Mouse (Mus musculus): ENCODE measurements around the gene Snrk. TPM values are rescaled to one million over a fixed set of nuclear protein-coding genes. Genes with fewer than 3 reads are reported as not detected.

Snrk gene
- total RNA-seq, 2 experiments from 2014 or later = 105 to 126 TPM

DNA sequence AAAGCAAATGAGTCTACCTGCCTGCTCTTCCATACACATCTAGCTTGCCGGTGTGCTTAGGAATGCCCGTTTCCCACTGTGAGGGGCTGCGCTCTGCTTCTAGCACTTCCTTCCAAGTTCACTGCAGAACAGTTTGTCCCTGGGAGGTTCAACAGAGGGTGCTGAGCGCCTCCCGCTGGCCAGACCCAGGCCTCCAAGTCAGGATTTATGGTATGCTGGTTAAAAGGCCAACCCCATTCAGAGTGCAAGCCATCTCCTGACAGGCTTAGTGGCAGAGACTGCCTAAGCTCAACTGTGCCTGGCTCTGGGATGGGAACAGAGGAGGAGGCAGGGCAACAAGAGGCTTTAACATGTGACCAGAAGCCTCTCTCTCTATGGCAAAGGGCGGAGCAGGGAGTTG is 82.2 kb downstream of the Snrk start:
- DNase-seq (ENCODE audit: low spot score in 2 of 2) = peak in 1 of 2 experiments; percentile 44
- intact Hi-C loops (cut with DNase I) = no loop called here

DNA sequence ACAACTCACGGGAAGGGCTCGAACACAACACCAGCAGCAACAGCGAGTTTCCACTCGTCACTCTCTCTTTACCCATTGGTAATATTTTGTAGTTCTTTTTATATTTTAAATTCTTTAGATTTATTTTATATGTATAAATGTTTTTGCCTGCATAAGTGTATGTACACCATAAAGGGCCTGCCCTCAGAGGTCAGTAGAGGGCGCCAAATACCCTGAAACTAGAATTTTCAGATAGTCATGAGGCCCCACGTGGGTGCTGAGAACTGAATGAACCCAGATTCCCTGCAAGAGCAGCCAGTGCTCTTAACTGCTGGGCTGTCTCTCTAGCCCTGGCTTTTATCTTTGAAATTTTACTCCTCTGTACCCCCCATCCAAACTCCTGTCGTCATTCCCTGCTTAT is 87.4 kb downstream of the Snrk start:
- no peak for DNase-seq (ENCODE audit: low spot score in 2 of 2)
- intact Hi-C loops (cut with DNase I) = no loop called here

DNA sequence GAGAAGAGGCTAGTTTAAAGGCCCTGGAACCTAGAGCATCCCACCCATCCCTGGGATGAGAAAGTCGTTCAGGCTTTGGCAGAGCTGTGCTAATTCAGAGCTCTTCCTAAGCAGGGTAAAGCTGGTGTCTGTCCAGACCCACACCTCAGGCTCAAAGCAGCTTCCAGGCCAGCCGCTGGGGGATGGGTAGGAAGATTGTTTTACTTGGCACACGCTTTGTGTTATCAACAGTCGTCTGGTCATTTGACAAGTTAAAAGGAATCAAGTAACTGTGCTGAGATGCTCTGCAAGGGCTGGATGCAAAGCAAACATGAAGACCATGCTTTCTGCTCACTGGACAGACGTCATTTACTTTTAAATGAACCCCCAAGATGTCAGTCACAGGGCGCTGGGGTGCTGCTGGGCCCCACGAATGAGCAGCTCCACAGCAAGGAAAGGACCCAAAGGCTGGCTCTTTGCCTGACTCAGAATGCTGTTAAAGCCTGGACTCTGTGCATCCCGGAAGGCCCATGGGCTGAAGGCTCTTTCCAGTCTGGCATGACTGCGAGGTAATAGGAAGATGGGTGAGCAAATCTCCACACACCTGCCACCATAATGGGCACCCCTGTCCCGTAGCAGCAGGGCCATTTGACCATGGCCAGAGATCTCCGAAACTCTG is 88.6 kb downstream of the Snrk start:
- DNase-seq (ENCODE audit: low spot score in 2 of 2) = no peak
- intact Hi-C loops (cut with DNase I) = no loop called here

DNA sequence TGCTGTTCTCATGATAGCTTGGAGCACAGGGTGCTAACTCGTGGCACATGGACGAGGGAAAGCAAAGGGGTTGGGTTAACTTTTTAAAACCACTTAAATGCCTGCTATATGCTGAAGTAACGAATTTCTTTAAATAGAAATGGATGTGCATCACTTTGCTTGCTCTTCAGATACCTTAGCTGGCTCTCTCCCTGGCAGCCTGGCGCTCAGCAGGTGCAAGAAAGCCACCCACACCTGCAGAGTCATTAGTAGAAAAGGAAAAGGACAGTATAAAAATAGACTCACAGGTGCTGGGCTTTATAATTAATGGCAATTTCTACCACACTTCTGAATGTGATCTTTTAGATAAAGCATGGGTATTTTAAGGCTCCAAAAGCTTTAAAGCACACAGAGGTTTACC is 91.2 kb downstream of the Snrk start:
- intact Hi-C loops (cut with DNase I) = no loop called here
- no peak for DNase-seq (ENCODE audit: low spot score in 2 of 2)

DNA sequence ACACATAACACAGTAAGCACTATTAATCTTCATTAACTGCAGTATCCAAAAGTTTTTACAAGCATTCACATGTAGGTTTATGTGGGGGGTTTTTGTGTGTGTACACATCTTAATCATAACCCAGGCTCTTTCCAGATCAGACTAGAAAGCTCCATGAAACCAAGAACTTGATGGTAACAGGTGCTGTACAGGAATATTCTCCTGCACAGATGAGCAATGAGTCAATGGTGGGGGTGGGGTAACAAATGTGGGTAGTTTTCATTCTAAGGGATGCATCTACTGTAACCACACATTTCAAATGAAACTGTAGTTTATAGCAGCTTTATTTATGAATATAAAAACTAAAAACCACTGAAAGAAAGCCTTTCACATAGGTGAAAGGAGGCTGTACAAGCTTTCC is 98.1 kb downstream of the Snrk start:
- intact Hi-C loops (cut with DNase I) = no loop called here

DNA sequence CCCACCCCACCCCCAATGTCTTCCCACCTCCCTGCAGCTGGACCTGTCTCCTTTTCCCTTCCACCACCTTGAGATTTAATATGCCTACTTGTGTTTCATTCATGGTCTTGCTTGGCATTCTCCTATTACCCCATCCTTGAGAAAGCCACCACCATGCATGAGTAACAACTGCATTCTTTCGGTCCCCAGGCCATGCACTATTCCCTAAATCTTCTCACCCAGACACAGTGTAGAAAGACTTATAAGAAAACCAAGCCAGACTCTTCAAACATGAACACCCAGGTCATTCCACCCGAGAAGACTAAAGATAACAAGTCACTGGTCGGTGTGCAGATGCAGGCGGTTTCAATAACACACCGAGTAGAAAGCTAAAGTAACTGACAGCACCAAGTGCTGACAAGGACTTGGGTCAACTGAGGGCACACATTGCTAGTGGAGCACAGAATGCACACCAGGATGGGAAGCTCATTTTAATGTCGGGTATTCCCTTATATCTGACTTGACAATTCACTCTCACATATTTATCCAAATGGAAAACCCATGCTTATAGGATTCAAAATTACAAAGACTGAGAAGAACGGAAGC is 100.0 kb downstream of the Snrk start:
- intact Hi-C loops (cut with DNase I) = no loop called here
- DNase-seq (ENCODE audit: low spot score in 2 of 2) = no peak

More for the DNA sequence above, 98.1 kb downstream of the Snrk start:
- DNase-seq (ENCODE audit: low spot score in 2 of 2) = no peak

Other genes with a start within 250 kb of the Snrk start
- gene Ackr2, start 218.9 kb upstream of the Snrk start, total RNA-seq (2021) = 1 to 10 TPM; 5.2 to 7.8 TPM
- gene Cyp8b1, start 201.0 kb upstream of the Snrk start, total RNA-seq (2021) = not detected
- gene Fam198a, start 166.3 kb upstream of the Snrk start, total RNA-seq (2021) = 1 to 10 TPM; 3.7 to 4.3 TPM
- 10 to 100 TPM; 38.6 to 38.8 TPM for gene Pomgnt2, start 120.2 kb upstream of the Snrk start, total RNA-seq (2021)
- gene Ano10, start 177.2 kb downstream of the Snrk start, total RNA-seq (2021) = 10 to 100 TPM; 28.5 to 34.2 TPM
- 10 to 100 TPM; 28.4 to 30.3 TPM for gene Abhd5, start 234.3 kb downstream of the Snrk start, total RNA-seq (2021)

All from left cerebral cortex, postnatal 14 days (tissue).